Mouse (Mus musculus) lung, adult 18-20 months (tissue): ENCODE measurements around the gene Gtf2h4.

Experiments
- DNase-seq, 2 experiments: peaks; one replicate each; pipeline ENCODE4 v3.0.0; 2022; ENCODE audit warnings: mixed read lengths in 2 of 2

The Gtf2h4 gene

DNA sequence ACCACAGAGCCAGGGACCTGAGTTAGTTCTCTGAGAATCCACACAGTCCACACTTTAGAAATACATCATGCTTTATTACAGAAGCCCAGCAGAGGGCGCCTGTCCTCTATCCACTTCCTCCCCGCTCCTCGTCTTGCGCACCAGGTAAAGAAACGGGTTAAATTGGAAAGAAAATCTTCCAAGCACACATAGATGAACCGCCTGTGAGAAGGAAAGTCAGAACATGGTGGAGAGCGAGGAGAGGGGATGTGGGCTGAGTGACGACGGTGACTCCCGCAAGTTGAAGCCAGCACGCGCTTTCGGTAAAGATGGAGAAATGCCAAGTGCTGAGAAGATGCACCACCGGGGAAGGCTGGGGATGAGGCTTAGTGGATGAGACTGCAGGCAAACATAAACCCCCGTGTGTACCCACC is 37.8 kb downstream of the Gtf2h4 start:
- DNase-seq, result peak; percentile 57 to 71

DNA sequence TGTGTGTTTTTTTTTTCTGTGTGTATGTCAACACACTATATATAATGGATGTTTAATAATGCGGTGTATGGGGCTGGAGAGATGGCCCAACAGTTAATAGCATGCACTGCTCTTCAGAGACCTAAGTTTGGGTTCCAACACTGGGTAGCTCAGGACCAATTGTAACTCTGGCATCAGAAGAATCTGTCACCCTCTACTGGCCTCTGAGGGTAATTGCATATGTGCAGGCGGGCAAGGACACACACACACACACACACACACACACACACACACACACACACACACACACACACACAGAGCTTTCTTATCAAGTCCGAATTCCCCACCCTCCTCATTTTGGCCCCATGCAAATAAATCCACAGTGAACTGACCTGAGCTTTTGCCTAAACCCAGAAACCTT is 38.3 kb downstream of the Gtf2h4 start:
- no peak for DNase-seq

DNA sequence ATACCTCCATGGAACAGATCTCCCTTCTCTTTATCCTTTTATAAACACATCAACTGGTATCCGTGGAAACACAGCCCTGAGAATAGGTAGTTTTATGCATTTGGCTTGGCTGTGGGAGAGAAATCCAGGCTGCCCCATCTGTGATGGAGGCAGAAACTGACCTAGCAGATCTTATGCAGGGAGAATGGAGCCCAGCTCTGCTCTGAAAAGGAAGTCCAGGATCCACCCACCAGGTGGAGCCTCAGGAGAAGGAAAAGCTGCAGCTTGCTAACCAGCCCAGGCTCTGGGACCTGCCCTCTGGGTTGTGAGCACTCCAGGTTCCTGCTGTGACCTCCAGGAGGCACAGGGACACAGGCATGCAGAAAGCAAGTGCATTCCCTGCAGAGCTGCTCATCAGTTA is 39.5 kb downstream of the Gtf2h4 start:
- DNase-seq, result peak; percentile 58 to 73

DNA sequence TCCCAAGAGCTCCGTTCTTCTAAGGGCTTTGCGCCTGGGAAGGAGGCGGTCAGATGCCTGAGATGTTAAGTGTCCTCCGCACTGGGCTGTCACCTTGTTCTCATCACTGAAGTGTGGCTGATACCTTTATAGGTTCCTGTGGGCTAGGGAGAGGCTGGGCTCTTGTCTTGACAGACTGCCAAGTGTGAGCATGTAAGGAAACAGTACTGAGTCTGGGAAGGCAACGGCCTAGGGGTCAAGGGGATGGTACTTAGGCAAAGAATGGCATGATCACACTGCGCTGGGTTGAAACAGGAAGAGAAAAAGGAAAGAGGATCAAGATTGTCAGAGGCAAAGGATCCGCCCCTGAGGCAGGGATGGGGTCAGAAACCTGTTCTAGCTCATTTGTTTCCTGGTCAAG is 47.0 kb downstream of the Gtf2h4 start, which contains the start of gene Gm9573:
Gene Gm9573, minus strand, starts transcription at position 101 of the 400 bp plus-strand sequence.
- DNase-seq, result no peak
